Mouse (Mus musculus) cerebellum, adult 18-20 months (tissue): ENCODE measurements around the gene Ing2.

Experiments
- DNase-seq, 2 experiments: peaks; one replicate each; pipeline ENCODE4 v3.0.0; 2021

Gene Ing2

DNA sequence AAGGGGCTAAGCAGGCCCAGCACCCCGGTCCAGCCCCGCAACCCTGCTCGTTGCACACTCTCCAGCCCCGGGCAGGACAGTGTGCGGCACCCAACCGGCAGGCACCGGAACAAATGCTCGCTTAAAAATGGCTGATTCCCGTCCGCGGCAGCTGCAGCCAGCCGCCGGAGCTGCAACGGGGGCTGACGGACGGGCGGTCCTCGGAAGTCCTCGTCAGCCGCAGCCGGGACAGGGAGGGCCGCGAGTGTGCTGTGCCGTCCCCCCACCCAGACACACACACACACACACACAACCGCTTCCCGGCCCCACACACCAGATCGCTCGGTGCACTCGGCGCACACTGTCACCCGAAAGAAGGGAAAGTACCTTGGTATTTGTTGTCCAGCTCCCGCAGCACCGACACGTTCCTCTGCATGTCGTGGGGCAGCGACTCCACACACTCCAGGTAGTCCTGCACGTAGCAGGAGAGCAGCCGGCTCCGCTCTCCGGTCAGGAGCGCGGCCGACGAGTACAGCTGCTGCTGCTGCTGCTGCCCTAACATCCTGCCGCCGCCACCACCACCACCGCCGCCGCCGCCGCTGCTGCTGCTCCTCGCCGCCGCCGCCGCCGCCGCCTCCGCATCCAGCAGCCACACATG is 1.1 kb downstream of the Ing2 start:
- DNase-seq, result no peak

DNA sequence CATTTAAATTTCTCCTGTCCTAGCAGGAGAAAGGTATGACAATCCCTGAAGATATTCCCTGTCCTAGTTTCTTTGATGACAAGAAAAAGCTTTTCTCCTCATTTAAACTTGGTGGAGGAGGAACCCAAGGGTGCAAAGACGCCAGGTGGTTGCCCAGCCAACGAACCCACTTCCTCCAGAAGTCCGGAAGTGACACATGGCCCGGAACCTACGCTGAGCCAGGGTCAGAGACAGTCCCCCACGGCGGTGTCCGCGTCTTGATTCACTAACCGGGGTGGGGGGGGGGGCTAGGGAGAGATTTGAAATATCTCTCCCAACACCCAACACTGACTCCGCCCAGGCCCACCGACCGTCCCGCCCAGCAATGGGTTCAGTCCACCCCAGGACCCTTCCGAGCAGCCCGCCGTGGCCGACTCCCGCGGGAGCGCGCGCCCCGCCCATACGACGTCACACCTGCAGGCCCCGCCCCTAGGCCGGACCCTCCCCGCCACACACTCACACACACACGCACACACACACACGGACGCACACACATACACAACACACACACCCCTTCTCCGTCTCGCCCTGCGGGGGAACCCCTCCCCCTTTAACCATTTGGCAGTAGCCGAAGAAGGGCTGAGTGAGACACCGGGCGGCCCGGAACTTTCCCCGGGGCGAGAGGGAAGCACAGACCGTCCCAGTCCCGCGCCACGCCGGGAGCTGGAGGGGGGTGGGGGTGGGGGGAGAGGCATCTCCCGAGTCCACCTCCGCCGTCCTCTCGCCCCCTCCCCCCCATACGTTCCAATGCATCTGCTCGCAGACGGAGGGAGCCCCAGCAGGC is 1.8 kb downstream of the Ing2 start:
- peak; percentile 84 to 93 for DNase-seq

DNA sequence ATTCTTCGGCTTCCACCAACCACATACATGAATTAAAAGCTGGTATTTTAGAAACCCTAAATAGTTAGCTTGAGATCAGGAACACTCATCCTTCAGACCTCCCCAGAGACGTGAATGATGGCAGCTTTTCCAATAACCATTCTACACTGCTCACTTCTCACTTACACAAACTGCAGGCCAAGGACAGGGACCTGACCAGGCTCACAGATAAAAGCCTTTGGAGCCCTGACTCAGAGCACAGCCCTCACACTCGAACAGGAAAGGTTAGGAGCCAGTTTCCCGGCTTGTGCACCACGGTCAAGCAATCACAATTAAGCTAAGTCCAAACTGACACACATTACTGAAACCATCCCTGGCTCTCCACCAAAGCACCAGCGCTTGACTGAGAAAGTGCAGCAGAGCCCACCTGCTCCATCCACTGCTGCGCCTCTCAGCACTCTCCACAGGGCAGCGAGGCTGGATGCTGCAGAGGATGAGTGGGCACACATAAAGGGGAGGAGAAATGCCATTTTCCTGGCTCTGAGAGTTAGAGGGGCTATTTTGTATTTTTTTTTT is 11.0 kb downstream of the Ing2 start:
- DNase-seq, result no peak

DNA sequence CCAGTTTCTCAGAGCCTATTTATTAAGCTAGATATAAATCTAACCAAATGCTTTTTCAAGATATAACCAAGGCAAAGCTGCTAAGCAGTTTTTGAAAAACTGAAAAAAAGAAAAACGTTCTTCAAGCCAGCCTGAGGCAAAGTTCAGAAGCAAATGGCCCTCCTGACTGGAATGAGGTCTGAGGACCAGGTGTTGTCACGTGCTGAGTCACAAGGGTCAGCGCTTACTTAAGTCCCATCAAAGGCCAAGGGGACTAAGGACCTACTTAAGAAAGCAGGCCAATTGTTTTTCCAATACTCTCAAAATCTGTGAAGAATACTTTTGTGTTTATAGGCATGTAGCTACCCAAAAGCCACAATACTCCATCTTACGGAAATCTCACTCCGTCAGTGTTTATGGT is 12.2 kb downstream of the Ing2 start:
- no peak for DNase-seq

DNA sequence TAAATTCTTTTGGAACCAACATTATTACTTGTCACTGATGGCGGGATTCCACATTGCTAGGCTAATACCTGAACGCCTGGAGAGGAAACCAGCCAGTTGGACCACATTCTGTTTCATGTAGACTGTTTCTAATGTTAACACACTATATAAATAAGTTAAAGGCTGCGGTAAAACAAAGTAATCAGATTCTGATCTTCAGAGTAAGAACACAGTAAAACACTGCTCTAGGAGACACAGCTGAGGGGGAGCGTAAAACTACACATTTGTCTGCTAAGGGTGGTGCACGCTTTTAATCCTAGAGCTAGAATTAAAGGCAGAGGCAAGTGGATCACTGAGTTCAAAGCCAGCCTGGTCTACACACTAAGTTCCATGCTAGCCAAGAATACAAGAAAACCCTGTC is 12.6 kb downstream of the Ing2 start:
- no peak for DNase-seq

DNA sequence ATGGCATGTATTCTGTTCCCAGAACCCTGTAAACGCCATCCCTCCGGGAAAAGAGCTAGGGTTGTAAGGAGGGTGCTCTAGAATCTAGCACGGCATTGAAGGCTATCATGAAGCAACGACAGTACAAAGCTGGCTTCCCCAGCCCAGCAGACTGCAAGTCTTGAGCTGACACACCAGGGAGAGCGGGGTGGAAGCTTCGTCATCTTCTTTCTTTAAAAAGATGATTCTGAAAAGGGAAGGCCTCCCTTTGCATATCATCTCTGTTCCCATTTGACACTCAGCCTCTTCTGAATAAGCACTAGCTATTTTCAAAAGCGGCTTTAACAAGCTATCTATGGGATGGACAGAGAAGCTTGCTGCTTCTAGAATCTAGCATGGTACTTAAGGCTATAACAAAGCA is 15.0 kb downstream of the Ing2 start:
- DNase-seq, result no peak

DNA sequence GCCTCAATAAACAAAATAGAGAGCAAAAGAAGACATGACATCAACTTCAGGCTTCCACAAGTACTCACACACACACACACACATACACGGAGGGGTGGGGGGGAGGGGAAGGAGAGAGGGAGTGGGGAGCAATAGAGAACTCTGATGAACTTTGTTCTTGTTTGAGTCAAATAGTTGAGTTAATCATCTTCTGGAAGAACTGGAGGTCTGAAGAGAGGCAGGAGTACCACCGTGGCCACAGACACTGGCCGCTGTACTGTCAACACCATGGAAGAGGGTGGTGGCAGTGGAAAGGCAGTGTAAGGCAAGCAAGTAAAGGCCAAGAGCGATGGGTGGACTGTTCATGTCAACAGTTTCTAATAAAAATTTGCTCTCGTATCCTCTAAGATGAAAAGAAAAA is 15.9 kb downstream of the Ing2 start:
- no peak for DNase-seq

DNA sequence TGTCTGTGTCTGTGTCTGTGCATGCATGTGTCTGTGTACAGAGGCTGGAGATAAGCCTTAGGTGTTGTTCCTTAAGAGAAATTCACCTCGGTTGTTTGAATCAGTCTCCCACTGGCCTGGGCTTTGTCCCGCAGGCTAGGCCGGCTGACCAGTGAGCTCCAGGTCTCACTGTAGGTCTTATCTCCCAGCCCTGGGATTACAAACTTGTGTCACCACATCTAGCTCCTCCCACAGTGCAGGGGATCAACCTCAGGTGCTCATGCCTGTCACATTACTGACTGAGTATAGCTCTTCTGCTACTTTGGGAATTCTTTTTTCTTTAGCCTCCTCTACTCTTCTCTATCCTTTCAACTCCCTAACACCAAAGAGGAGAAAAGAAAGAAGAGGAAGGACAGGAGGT is 20.9 kb downstream of the Ing2 start:
- no peak for DNase-seq

DNA sequence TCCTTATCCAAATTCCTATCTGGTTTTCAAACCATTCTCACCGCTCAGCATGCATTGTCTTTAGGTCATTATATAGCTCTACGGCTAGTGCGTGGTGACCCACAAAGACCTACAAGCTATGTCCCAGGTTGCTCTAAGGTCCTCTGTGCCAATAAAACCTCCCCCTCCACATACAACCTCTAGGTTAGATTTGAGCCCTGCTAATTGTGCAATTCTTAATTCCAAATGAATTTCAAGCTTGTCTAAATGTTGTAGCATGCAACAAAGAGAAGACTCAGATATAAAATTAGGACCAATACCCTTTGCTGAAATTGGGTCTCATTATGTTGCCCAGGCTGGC is 22.6 kb downstream of the Ing2 start:
- DNase-seq, result no peak

DNA sequence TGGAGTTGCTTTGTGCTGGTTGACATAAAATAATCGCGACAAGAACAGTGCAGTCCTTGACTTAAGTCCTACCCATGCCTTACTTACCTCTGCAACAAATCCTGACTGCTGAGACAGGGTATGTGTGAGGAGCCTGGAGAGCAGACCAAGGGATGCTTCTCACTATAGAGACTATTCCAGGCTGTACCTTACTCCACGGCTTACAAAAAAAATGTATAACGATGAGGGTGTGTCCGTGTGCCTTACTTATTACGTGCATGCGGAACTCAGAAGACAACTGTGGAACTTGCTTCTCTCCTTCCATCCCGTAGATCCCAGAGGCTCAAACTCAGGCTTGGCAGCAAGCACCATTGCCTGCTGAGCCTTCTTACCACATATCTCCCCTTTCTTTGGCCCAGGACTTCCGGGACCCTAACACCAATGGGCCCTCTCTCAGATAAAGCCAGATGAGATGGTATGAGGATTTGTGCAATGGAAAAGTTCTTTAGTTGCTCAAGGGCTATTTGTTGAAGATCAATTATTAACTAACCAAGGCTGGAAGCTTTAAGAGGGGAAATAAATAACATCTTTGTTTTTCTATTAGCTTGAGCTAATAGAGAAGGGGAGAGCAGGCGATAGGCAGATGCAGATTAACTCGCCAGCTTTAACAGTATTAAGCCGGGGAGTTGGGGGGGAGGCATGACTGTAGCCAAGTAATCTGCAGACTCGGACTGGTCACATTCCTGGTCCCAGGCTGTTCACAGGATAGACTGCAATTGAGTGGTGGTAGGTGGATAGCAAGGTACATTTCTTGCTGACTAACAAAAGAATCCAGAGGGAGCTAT is 23.2 kb downstream of the Ing2 start:
- no peak for DNase-seq

DNA sequence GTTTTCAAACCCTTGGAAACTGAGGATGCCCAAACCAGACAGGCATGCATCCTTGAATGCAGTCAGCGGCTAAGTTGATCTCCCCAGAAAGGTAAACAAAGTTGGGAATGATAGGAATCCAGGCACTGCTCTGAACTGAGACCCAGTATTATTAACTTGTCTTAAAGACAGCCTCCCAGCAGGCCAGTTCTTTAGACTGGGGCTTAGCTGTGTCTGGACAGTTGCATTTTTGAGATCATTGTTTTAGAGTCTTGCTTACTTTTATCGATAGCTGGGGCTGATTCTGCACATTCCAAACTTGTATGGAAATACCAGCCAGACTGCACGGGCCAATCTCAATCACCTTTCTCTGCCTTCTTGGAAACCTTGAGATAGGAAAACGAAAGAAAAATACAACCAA is 24.5 kb downstream of the Ing2 start:
- DNase-seq, result no peak

DNA sequence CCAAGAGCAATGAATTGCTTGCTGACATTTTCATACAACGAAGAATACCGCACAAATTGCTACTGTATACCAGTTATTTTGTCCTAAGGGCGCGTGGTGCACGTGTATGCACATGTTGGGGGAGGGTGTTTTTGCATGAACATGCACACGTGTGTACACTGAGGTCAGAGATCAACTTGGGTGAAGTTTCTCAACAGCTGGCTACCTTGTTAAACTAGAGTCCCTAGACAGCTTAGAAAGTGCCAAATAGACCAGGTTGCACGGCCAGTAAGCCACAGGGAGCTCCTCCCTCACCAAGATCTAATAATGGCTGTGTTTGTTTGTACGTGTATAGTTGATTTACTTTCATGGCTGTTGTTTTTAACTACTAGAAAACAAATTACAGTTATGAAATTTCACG is 25.8 kb downstream of the Ing2 start:
- no peak for DNase-seq

DNA sequence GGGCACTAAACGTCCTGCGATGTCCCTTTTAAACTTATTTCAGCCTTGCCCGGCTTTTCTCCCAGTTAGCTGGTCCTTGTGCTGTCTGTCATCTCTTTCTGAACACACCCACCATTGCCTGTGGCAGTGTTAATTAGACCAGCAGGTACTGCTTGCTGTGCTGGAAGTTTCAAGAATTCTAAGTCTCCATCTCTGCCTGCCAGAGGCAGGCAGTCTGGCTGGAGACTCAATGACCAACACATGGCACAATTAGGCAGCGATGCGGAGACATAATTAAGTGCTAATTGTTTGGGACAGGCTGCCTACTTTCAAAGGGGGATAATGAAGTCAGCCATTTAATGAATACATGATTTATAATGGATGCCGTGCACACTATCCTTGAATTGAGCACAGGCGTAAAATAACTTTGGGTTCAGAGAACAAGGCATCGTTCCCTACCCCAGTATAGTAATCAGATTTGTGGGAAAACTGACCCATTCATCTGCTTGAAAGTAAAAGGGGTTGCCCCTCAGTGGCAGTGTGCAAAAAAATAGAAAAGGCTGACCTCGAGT is 32.8 kb downstream of the Ing2 start:
- DNase-seq, result no peak

DNA sequence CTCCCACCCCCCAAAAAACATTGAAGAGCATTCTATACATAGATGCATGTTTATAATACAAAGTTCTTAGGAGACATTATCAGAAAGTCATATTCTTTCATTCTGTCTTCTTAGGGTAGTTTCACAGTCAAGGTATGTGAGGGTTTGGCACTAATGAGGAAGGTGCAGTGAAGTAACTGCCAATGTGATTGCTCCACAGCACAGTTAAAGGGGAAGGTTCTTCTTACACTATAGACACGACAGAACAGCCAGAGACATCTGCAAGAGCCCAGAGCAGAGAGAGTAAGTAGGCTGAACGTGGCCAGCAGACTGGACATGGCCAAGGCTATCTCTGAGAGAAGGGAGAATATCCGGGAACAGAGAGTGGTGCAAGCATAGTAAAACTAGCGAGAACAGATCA is 38.2 kb downstream of the Ing2 start:
- DNase-seq, result no peak

DNA sequence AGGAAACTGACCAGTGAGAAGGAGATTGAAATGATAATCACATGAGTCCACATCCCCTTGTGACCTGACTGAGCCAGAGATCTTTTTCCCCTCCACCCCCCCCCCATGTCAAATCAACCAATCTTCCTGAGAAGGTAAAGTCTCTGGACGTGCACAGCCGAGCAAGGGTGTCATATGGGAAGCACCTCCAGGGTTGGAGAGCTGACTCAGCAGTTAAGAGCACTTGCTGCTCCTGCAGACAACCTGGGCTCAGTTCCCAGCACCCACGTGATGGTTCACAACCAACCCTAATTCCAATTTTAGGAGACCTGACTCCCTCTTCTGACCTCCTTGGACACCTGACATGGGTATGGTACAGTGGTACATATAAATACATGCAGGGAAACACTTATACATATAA is 39.3 kb downstream of the Ing2 start:
- DNase-seq, result no peak

DNA sequence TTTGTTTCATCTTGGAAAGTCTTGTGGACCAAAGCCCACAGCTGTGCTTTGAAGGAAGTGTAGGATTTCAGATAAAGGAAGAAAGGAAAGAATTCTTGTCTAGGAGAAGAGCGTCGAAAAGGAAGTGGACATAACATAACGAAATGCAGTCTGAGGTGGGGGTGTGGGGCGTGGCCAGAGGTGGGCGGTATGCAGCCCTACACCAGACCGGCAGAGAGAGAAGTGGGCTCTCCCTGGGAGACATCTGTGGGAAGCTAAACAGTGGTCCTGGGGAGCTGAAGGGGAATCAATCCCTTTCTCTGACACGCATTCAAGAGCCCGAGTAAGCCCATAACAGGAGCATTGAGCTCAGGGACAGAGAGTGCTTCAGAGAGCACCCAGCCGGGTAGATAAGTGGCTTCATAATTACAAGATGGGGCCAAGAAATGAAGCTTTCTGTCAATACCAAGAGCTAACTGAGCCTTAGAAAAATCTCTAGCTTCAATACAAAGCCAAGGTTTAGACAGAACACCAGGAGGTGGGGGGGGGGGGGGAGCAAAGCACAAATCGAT is 40.5 kb downstream of the Ing2 start:
- DNase-seq, result no peak

DNA sequence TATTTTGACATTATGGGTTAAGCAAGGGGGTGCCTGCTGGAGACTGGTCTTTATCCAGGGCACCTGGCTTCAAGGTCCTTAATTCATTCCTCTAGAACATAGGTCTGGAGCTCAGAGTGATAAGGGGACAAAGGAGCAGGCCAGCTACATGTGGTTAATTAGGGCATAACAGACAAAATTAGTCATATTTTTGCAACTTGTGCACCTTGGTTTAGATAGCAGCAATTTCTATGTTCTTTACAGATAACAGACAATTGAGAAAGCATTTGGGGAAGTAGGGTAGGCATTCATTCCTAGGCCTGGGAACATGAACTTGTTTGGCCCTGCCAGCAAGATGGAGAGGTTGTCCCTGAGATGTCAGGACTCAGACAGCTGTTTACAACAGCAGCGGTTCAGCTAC is 54.2 kb downstream of the Ing2 start:
- no peak for DNase-seq
